Mouse (Mus musculus) midbrain, embryonic 15.5 days (tissue): ENCODE measurements around the gene Baiap2. TPM values are rescaled to one million over a fixed set of nuclear protein-coding genes. Genes with fewer than 3 reads are reported as not detected.

Source experiments
- ATAC-seq: fragments of 200-750 bp; cut with Nextera tagmentation; replicated peaks from 2 replicates; pipeline ENCODE4 v1.8.0; 2017; ENCODE audit warnings: moderate TSS enrichment
- H3K27ac ChIP-seq: fragments of 300-500 bp; sonication (generic); 2 replicates; pipeline ENCODE4 v1.5.1; 2015; ENCODE audit warnings: mild to moderate bottlenecking, inconsistent platforms
- H3K27me3 ChIP-seq: fragments of 300-500 bp; sonication (generic); replicated peaks from 2 replicates; pipeline ENCODE4 v1.6.1; 2015; ENCODE audit warnings: inconsistent platforms
- H3K36me3 ChIP-seq: fragments of 300-500 bp; sonication (generic); replicated peaks from 2 replicates; pipeline ENCODE4 v1.6.1; 2015; ENCODE audit warnings: inconsistent platforms
- H3K4me1 ChIP-seq: fragments of 300-500 bp; sonication (generic); 2 replicates; pipeline ENCODE4 v1.6.1; 2015; ENCODE audit warnings: inconsistent platforms
- H3K4me2 ChIP-seq: fragments of 300-500 bp; sonication (generic); 2 replicates; pipeline ENCODE4 v1.6.1; 2015; ENCODE audit warnings: inconsistent platforms, mild to moderate bottlenecking, moderate library complexity
- H3K4me3 ChIP-seq: fragments of 300-500 bp; sonication (generic); 2 replicates; pipeline ENCODE4 v1.5.1; 2015; ENCODE audit warnings: mild to moderate bottlenecking, inconsistent platforms
- H3K9ac ChIP-seq: fragments of 300-500 bp; sonication (generic); 2 replicates; pipeline ENCODE4 v1.6.1; 2015; ENCODE audit warnings: mild to moderate bottlenecking, inconsistent platforms
- H3K9me3 ChIP-seq: fragments of 300-500 bp; sonication (generic); 2 replicates; pipeline ENCODE4 v1.6.1; 2016; ENCODE audit warnings: inconsistent platforms
- WGBS: fragments of 180-500 bp; shearing (Covaris S2); methylation state at CpG from one replicate; pipeline ENCODE4 v1.1.7; 2015; ENCODE audit warnings: mixed read lengths; 5-methylcytosine and 5-hydroxymethylcytosine counted together
- polyA plus RNA-seq: library from polyadenylated mRNA; unstranded; fragments of >200 nt; fragmentation: Nextera tagmentation; extraction: Ambion mirVana; gene quantifications from 2 replicates; pipeline ENCODE4 v1.2.1, GENCODE M21; 2015

Baiap2 gene
- polyA plus RNA-seq, 1 experiment from 2014 or later, result 15.5 TPM

DNA sequence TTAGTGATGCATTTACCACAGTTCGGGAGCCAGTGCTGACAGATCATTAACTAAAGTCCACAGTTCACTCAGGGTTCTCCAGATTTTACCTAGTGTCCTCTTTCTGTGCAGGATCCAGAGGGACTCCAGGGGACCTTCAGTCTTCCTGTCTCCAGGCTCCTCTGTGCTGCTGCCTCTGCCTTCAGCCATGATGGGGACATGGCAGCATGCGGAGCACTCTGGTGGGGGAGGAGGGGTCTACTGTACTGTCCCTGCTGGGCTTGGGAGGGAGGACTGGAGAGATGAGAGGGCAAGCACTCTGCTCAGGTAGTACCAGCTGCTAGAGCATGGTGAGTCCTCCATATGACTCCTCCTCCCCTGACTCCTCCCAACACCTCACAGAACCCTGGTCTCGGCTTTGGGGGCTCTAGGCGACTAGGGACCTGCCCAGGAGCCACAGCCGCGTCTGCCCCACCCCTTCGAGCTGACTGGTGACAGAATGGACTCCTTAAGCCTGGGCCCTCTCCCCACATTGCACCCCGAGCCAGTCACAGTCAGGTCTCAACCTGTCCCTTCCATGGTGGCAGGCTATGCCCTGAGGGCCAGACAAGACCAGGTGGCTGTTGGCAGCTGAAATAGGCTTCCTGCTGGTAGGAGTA, 3.4 kb upstream of the Baiap2 start:
- H3K4me1 ChIP-seq, result peaks cover 31% of the 10 kb centered on the region
- H3K4me3 ChIP-seq, result no peak overlapping the region
- WGBS, result 62% methylated on average over 8 of the region's 8 CpGs
- H3K27me3 ChIP-seq, result peaks cover 13% of the 10 kb centered on the region
- H3K9me3 ChIP-seq, result no peaks in the 10 kb centered on the region
- H3K9ac ChIP-seq, result no peak overlapping the region
- no peak for ATAC-seq
- H3K36me3 ChIP-seq, result no peaks in the 10 kb centered on the region
- H3K4me2 ChIP-seq, result no peak overlapping the region
- H3K27ac ChIP-seq, result no peak overlapping the region

GRCm38 (mm10) chr11:119939711-119940106, 2.9 kb upstream of the Baiap2 start:
- Histone ChIP-seq H3K27me3 (peaks cover 13% of the 10 kb centered on the region), H3K9me3 (no peaks in the 10 kb centered on the region), H3K27ac (no peak overlapping the region), H3K4me2 (no peak overlapping the region), H3K9ac (no peak overlapping the region), H3K4me1 (peaks cover 33% of the 10 kb centered on the region), H3K4me3 (no peak overlapping the region), H3K36me3 (no peaks in the 10 kb centered on the region)
- WGBS, result 61% methylated on average over 4 of the region's 4 CpGs
- no peak for ATAC-seq

DNA sequence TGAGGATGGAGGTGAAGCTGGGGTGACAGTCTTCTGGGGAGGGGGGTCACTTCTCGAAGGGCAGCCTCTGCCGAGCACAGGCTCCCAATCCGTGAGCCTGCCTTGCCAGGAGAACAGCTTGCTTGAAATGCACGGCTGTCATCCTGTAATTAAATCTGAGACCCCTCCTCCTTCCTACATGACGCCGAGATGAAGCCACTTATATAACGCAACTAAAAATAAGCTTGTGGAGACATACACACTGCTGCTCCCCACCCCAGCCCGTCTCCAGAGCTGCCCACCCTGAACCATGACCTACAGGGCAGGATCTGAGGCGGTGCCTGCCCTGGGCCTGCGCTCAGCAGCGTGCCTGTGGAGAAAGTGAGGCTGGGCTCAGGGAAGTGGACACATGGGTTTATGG, 2.4 kb upstream of the Baiap2 start:
- H3K36me3 ChIP-seq, result no peaks in the 10 kb centered on the region
- no peak overlapping the region for H3K27ac ChIP-seq
- 68% methylated on average over 11 of the region's 11 CpGs for WGBS
- H3K9ac ChIP-seq, result no peak overlapping the region
- H3K4me2 ChIP-seq, result no peak overlapping the region
- peaks cover 13% of the 10 kb centered on the region for H3K27me3 ChIP-seq
- no peaks in the 10 kb centered on the region for H3K9me3 ChIP-seq
- H3K4me3 ChIP-seq, result no peak overlapping the region
- H3K4me1 ChIP-seq, result peaks cover 33% of the 10 kb centered on the region
- no peak for ATAC-seq

DNA sequence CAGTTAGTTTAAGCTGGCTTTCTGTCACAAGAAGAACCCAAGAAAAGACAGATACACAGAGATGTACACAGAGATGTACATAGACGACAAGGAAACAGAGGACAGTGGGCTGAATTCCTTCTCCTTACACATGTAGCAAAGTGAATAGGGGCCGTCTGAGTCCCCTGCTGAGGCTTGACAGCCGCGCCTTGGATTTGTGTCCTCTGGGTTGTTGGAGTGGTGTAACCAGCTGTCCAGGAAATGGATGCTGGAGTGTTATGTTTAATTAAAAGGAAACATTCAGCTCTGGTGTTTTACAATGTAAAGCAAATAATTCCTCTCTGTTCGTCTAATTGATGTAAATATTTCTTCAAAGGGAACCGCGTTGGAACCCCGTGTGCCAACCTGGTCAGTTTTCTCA, 769 bp upstream of the Baiap2 start:
- Histone ChIP-seq H3K4me1 (peaks cover 31% of the 10 kb centered on the region), H3K27ac (peak overlapping the region; percentile 3; the same call in 1 of the 2 replicates)
- 4% methylated on average over 8 of the region's 8 CpGs for WGBS

DNA sequence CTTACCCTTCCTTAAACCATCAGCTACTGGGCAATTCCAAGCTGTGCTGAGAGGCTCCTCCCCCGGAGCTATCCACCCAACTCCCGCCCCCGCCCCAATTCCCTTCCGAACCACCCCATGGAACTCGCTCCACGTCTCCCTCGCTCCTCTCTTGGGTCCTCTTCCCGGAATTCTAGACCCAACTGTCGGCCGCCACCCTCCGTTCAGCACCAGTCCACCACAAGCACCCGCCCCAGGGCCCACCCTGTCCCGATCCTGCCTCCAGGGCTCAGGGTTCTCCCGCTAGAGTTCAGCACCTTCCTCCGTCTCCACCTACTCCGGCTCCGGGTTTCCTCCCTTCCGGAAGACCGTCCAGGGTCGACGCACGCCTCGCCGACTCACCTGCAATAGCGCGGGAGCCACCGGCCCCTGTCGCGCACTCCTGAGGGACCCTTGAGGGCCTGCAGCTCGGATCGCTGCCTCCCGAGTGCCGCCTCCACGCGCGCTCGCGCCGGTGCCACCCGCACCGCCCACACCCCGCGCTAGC, 299 bp upstream of the Baiap2 start:
- H3K27me3 ChIP-seq, result peaks cover 13% of the 10 kb centered on the region
- no peaks in the 10 kb centered on the region for H3K9me3 ChIP-seq
- WGBS, result under 1% methylated on average over 42 of the region's 43 CpGs
- ATAC-seq, result peak; percentile 74
- peak overlapping the region; percentile 69 for H3K27ac ChIP-seq
- H3K4me1 ChIP-seq, result peaks cover 28% of the 10 kb centered on the region
- peak overlapping the region; percentile 51 for H3K9ac ChIP-seq
- no peaks in the 10 kb centered on the region for H3K36me3 ChIP-seq
- H3K4me3 ChIP-seq, result peak overlapping the region; percentile 68
- peak overlapping the region; percentile 78 for H3K4me2 ChIP-seq

More for the DNA sequence above, 769 bp upstream of the Baiap2 start:
- H3K36me3 ChIP-seq, result no peaks in the 10 kb centered on the region
- no peak for ATAC-seq
- peak overlapping the region; percentile 78 for H3K4me2 ChIP-seq
- H3K9ac ChIP-seq, result no peak overlapping the region
- H3K4me3 ChIP-seq, result peak overlapping the region; percentile 68
- H3K9me3 ChIP-seq, result no peaks in the 10 kb centered on the region
- peaks cover 13% of the 10 kb centered on the region for H3K27me3 ChIP-seq

DNA sequence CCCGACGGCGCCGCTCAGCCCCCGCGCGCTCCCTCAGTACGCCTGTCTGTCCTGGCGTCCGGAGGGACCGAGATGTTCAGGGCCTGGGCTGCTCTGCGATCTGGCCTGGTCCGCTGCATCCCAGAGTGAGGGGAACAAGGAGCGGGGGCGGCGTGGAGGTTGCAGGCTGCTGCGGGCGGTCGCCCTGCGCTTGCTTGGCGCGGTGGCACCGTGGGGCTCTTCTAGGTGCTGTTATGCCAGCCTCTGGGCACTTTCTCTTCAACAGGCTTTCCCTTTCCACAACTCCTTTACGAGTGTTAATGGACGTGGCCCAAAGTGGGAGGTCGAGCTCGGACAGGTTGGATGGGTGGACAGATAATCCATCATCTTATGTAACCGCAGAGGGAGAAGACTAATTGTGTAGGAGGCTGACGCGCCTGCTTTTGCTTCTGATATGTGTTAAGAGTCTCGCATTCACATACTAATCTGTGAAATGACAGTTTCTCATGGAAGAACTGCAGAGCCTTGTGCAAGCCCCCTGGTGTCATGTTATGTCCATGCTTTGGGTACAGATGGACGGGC, 945 bp downstream of the Baiap2 start:
- peak; percentile 37; the same call in 1 of the 2 replicates for ATAC-seq
- no peak overlapping the region for H3K27ac ChIP-seq
- WGBS, result 6% methylated on average over 32 of the region's 32 CpGs

GRCm38 (mm10) chr11:119945343-119945742, 2.8 kb downstream of the Baiap2 start:
- Histone ChIP-seq H3K36me3 (no peaks in the 10 kb centered on the region), H3K9me3 (no peaks in the 10 kb centered on the region), H3K4me1 (peaks cover 25% of the 10 kb centered on the region), H3K27me3 (peaks cover 12% of the 10 kb centered on the region), H3K9ac (no peak overlapping the region), H3K4me3 (no peak overlapping the region), H3K27ac (no peak overlapping the region), H3K4me2 (no peak overlapping the region)
- WGBS, result 84% methylated on average over 7 of the region's 7 CpGs
- ATAC-seq, result no peak

More for the DNA sequence above, 945 bp downstream of the Baiap2 start:
- Histone ChIP-seq H3K27me3 (peaks cover 13% of the 10 kb centered on the region), H3K4me2 (peak overlapping the region; percentile 78), H3K36me3 (no peaks in the 10 kb centered on the region), H3K4me3 (peak overlapping the region; percentile 68), H3K9ac (peak overlapping the region; percentile 49), H3K9me3 (no peaks in the 10 kb centered on the region), H3K4me1 (peaks cover 25% of the 10 kb centered on the region)

DNA sequence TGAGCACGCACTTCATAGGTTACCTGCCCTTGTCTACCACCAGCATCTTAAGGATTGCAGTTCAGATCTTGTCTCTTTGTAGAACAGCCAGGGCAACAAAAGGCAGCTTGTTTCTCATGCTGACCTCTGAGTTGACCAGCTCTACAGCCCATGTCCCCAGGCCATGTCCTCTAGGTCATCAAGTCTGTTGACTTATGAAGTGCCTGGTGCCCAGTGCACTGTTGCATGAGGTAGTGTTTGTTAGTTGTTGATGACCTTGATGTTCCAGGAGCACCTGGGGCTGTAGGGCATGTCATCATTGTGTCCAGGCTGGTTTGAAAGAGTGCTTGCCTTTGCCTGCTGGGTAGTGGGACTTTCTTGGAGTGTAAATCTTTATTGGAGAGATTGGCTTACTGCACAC, 4.9 kb downstream of the Baiap2 start:
- H3K9me3 ChIP-seq, result no peaks in the 10 kb centered on the region
- H3K4me1 ChIP-seq, result peaks cover 13% of the 10 kb centered on the region
- H3K27me3 ChIP-seq, result no peaks in the 10 kb centered on the region
- no peak overlapping the region for H3K9ac ChIP-seq
- ATAC-seq, result no peak
- H3K4me3 ChIP-seq, result no peak overlapping the region
- no peaks in the 10 kb centered on the region for H3K36me3 ChIP-seq
- H3K27ac ChIP-seq, result no peak overlapping the region
- 100% methylated on average over 1 of the region's 1 CpGs for WGBS
- H3K4me2 ChIP-seq, result no peak overlapping the region

DNA sequence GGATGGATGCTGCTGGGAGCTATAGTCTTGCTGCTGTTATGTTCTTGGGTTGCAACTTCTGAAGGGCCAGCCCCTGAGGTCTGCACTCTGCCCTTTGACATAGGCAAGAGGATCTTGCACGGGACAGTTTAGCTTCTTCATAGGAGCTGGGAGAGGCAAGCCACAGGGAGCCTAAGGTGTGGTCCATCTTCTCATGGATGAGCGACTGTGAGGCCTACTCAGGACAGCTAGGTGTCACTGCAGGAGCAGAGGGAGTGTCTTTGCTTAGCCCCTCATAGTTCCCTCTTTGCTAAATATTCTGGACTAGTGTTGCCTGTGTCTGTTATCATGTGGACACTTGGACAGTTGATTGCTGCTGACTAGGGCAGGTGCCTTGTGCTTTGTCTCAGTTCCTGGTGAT, 5.3 kb downstream of the Baiap2 start:
- Histone ChIP-seq H3K4me2 (no peak overlapping the region), H3K4me1 (peaks cover 13% of the 10 kb centered on the region), H3K27ac (no peak overlapping the region), H3K4me3 (no peak overlapping the region), H3K27me3 (no peaks in the 10 kb centered on the region), H3K9ac (no peak overlapping the region), H3K9me3 (no peaks in the 10 kb centered on the region), H3K36me3 (no peaks in the 10 kb centered on the region)
- WGBS, result 48% methylated on average over 2 of the region's 2 CpGs
- no peak for ATAC-seq

GRCm38 (mm10) chr11:119948305-119948704, 5.7 kb downstream of the Baiap2 start:
- Histone ChIP-seq H3K4me2 (no peak overlapping the region), H3K27ac (no peak overlapping the region), H3K9ac (no peak overlapping the region), H3K4me3 (no peak overlapping the region), H3K4me1 (peaks cover 11% of the 10 kb centered on the region), H3K27me3 (no peaks in the 10 kb centered on the region), H3K9me3 (no peaks in the 10 kb centered on the region), H3K36me3 (no peaks in the 10 kb centered on the region)
- 75% methylated on average over 4 of the region's 4 CpGs for WGBS
- no peak for ATAC-seq

GRCm38 (mm10) chr11:119948803-119949202, 6.2 kb downstream of the Baiap2 start:
- ATAC-seq, result no peak
- H3K4me2 ChIP-seq, result no peak overlapping the region
- H3K9ac ChIP-seq, result no peak overlapping the region
- H3K27me3 ChIP-seq, result no peaks in the 10 kb centered on the region
- no peaks in the 10 kb centered on the region for H3K9me3 ChIP-seq
- H3K36me3 ChIP-seq, result no peaks in the 10 kb centered on the region
- no peak overlapping the region for H3K4me3 ChIP-seq
- 88% methylated on average over 2 of the region's 2 CpGs for WGBS
- H3K27ac ChIP-seq, result no peak overlapping the region
- peaks cover 6% of the 10 kb centered on the region for H3K4me1 ChIP-seq

- Histone ChIP-seq H3K9me3 (no peaks in the 10 kb centered on the region), H3K36me3 (no peaks in the 10 kb centered on the region), H3K9ac (no peak overlapping the region), H3K27me3 (no peaks in the 10 kb centered on the region), H3K4me3 (no peak overlapping the region), H3K27ac (no peak overlapping the region), H3K4me1 (no peaks in the 10 kb centered on the region), H3K4me2 (no peak overlapping the region)
- 89% methylated on average over 3 of the region's 3 CpGs for WGBS
- no peak for ATAC-seq
Observed at GRCm38 (mm10) chr11:119950535-119950934, 8.0 kb downstream of the Baiap2 start.

DNA sequence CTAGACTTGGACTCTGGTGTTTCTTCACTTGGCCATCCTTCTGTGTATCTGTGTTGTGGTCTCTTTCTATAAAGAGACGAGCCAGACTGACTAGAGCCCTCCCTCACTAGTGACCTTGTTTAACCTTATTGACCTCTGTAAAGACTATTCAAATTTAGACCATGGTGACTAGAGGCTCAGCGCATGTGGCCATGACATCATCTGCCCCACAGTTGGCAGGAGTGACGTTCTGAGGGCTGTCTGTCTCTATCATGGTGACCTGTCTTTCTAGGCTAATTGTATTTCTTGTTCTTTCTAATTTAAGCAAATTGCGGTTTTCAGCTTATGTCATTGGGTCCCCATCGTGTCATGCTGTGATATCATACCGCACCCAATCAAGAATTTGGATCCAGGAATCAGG, 8.8 kb downstream of the Baiap2 start:
- no peak overlapping the region for H3K9ac ChIP-seq
- no peak overlapping the region for H3K4me2 ChIP-seq
- H3K36me3 ChIP-seq, result no peaks in the 10 kb centered on the region
- ATAC-seq, result no peak
- 91% methylated on average over 6 of the region's 6 CpGs for WGBS
- no peaks in the 10 kb centered on the region for H3K4me1 ChIP-seq
- no peaks in the 10 kb centered on the region for H3K27me3 ChIP-seq
- H3K27ac ChIP-seq, result no peak overlapping the region
- H3K4me3 ChIP-seq, result no peak overlapping the region
- no peaks in the 10 kb centered on the region for H3K9me3 ChIP-seq
